Mouse (Mus musculus) T-cell, adult 2 months (primary cell): ENCODE data around the gene Svs3a.
"Not testable (repeated sequence)": the region's sequence is repeated elsewhere in the genome, so short reads cannot be mapped to it uniquely, and the experiment has no call there.

Experiments used
- DNase-seq: peaks from one replicate; pipeline ENCODE4 v3.0.0; 2022; ENCODE audit warnings: low spot score

Svs3a gene

GRCm38 (mm10) chr2:164288968-164289367, at the start of gene Svs3a:
Svs3a (plus strand) TSS chr2:164289268.
- DNase-seq, result not testable (repeated sequence)

- DNase-seq, result not testable (repeated sequence)
These were observed 32.5 kb upstream of the Svs3a start, which contains the start of gene Svs3b for GRCm38 (mm10) chr2:164256540-164256939. Svs3b (minus strand) TSS chr2:164256640.

GRCm38 (mm10) chr2:164278359-164278758, 10.7 kb upstream of the Svs3a start, which contains the start of gene Svs4:
Svs4 (minus strand) TSS chr2:164278459.
- no peak for DNase-seq

GRCm38 (mm10) chr2:164312599-164312998, 23.5 kb downstream of the Svs3a start:
- no peak for DNase-seq

- not testable (repeated sequence) for DNase-seq
These were observed 26.4 kb downstream of the Svs3a start for GRCm38 (mm10) chr2:164315460-164315859.

GRCm38 (mm10) chr2:164316451-164316850, 27.4 kb downstream of the Svs3a start, which contains the start of gene Svs6:
Svs6 (plus strand) TSS chr2:164316751.
- not testable (repeated sequence) for DNase-seq

- no peak for DNase-seq
These were observed 31.9 kb downstream of the Svs3a start for GRCm38 (mm10) chr2:164320983-164321382.

- not testable (repeated sequence) for DNase-seq
These were observed 43.4 kb downstream of the Svs3a start, which contains the start of gene Svs5 for GRCm38 (mm10) chr2:164332440-164332839. Svs5 (plus strand) TSS chr2:164332740.
